Mouse (Mus musculus) C2C12 (cell line): ENCODE results near the gene Ugt8a.

Source experiments
- CEBPB ChIP-seq: IDR thresholded peaks from one replicate; pipeline ENCODE4 v1.6.1; 2011; ENCODE audit warnings: low read depth, mild to moderate bottlenecking, control low read depth, moderate library complexity
- CTCF ChIP-seq: IDR thresholded peaks from one replicate; pipeline ENCODE4 v1.5.1; 2011; ENCODE audit not compliant: control insufficient read depth, insufficient read depth, insufficient read length
- MAX ChIP-seq: IDR thresholded peaks from one replicate; pipeline ENCODE4 v1.6.1; 2011; ENCODE audit warnings: mild to moderate bottlenecking, control low read depth
- MYOD1 ChIP-seq: IDR thresholded peaks from one replicate; pipeline ENCODE4 v1.6.1; 2011; ENCODE audit warnings: low read depth; ENCODE audit not compliant: control insufficient read depth, insufficient read length
- MYOG ChIP-seq: IDR thresholded peaks from one replicate; pipeline ENCODE4 v1.6.1; 2011; ENCODE audit not compliant: control insufficient read depth, insufficient read length; ENCODE audit errors: extremely low read depth
- USF1 ChIP-seq: IDR thresholded peaks from one replicate; pipeline ENCODE4 v1.6.1; 2011; ENCODE audit warnings: low read depth, mild to moderate bottlenecking, control low read depth, moderate library complexity

- TF ChIP-seq CTCF (no peak), CEBPB (no peak), MYOG (no peak), MAX (no peak), USF1 (no peak), MYOD1 (no peak)
These were observed 314 bp upstream of the Ugt8a start for GRCm38 (mm10) chr3:125938756-125939109.
